Comparison of ENCODE assay signal across 26 mouse cellular contexts in genomic region chr1:125501964-125502517, GRCm38 (mm10). TPM values are rescaled to one million over a fixed set of nuclear protein-coding genes. Genes with fewer than 3 reads are reported as not detected.
DNase-seq lines count a peak whose midpoint lies in the region; ATAC-seq and TF ChIP-seq lines count a peak whose summit lies in the region.
"Had no signal": no experiment of that assay in that cellular context is flagged by ENCODE, and none has a peak within 500 bp of the region (broad histone marks: within the 10 kb centered on the region; RNA-seq: fewer than 3 reads in every experiment).

No protein-coding gene starts in this region.

- ATAC-seq in intestine, embryonic 15.5 days, result peak; percentile 36; the same call in 1 of the 2 replicates
- peak; percentile 54 for ATAC-seq in megakaryocyte, adult 5-6 weeks (ENCODE audit: poor library complexity, severe bottlenecking)
- ATAC-seq: forebrain, embryonic 16.5 days; hindbrain, embryonic 16.5 days; inflammation-experienced regulatory T-cells, adult 6 months; Patski had no signal

- no peaks in the 10 kb centered on the region for H3K36me3 ChIP-seq in intestine, embryonic 15.5 days
- H3K36me3 ChIP-seq: embryonic facial prominence, embryonic 10.5 days; embryonic facial prominence, embryonic 13.5 days; forebrain, embryonic 12.5 days; hindbrain, embryonic 13.5 days had no signal

- H3K4me3 ChIP-seq in intestine, embryonic 15.5 days (replicated peaks), result no peak overlapping the region
- H3K4me3 ChIP-seq in gastrocnemius, adult 2 months, result no peak overlapping the region
- H3K4me3 ChIP-seq: embryonic facial prominence, embryonic 10.5 days; embryonic facial prominence, embryonic 13.5 days; erythroblast, embryonic 14.5 days; forebrain, embryonic 12.5 days; hindbrain, embryonic 13.5 days had no signal

- intact Hi-C loops in gastrocnemius, adult 2 months (cut with DNase I), result no loop called here

- H3K4me2 ChIP-seq in intestine, embryonic 15.5 days (replicated peaks), result no peak overlapping the region
- H3K4me2 ChIP-seq: embryonic facial prominence, embryonic 13.5 days; forebrain, embryonic 12.5 days; heart, embryonic 11.5 days; hindbrain, embryonic 13.5 days had no signal

- WGBS in intestine, embryonic 15.5 days, result 85% methylated on average over 4 of the region's 4 CpGs

- no peak overlapping the region for H3K9ac ChIP-seq in intestine, embryonic 15.5 days
- H3K9ac ChIP-seq: embryonic facial prominence, embryonic 13.5 days; forebrain, embryonic 12.5 days; hindbrain, embryonic 13.5 days had no signal

- no peaks in the 10 kb centered on the region for H3K4me1 ChIP-seq in intestine, embryonic 15.5 days (replicated peaks)
- H3K4me1 ChIP-seq: embryonic facial prominence, embryonic 10.5 days; embryonic facial prominence, embryonic 13.5 days; forebrain, embryonic 12.5 days; hindbrain, embryonic 13.5 days had no signal

- H3K27ac ChIP-seq in intestine, embryonic 15.5 days, result no peak overlapping the region
- H3K27ac ChIP-seq in gastrocnemius, adult 2 months, result no peak overlapping the region
- H3K27ac ChIP-seq: embryonic facial prominence, embryonic 10.5 days; embryonic facial prominence, embryonic 13.5 days; forebrain, embryonic 12.5 days; hindbrain, embryonic 13.5 days had no signal

- no peaks in the 10 kb centered on the region for H3K27me3 ChIP-seq in intestine, embryonic 15.5 days (replicated peaks)
- H3K27me3 ChIP-seq: embryonic facial prominence, embryonic 13.5 days; forebrain, embryonic 12.5 days; hindbrain, embryonic 13.5 days; Patski had no signal

- no peak for TF ChIP-seq CTCF in gastrocnemius, adult 2 months (IDR thresholded peaks at IDR 0.05)

- peak; percentile 22 for DNase-seq in CD4-positive helper T cell, adult 2 months (ENCODE audit: low read depth, low spot score)
- no peak for DNase-seq in layer of hippocampus, adult 11-12 months (ENCODE audit: low spot score)
- DNase-seq in gastrocnemius, adult 2 months, result no peak
- no peak for DNase-seq in kidney, adult 11 months
- DNase-seq: adrenal gland, adult 2 months; adrenal gland, postnatal 14 days; cerebellum, adult 11 months; cerebellum, adult 8-10 months; cerebellum, postnatal 10 days; cerebellum, postnatal 36 days; embryo, embryonic 11 days; gastrocnemius, postnatal 14 days; heart, adult 11 months; kidney, adult 2 months had no signal

- no peaks in the 10 kb centered on the region for H3K9me3 ChIP-seq in intestine, embryonic 15.5 days
- H3K9me3 ChIP-seq: embryonic facial prominence, embryonic 10.5 days; embryonic facial prominence, embryonic 13.5 days; forebrain, embryonic 12.5 days had no signal

RNA-seq across cellular contexts. Expression of gene Slc35f5, which starts 58.4 kb away (rescaled TPM):
- 54.5 and 56.1 TPM in 2 replicates for polyA plus RNA-seq in intestine, embryonic 15.5 days (2015; fragmentation: Nextera tagmentation; extraction: Ambion mirVana)
- 13.0 and 14.5 TPM in 2 replicates for total RNA-seq in megakaryocyte, adult 5-6 weeks (2015)
- total RNA-seq in megakaryocyte, adult 5-6 weeks (2017), result 7.1 and 8.1 TPM in 2 replicates
- 10 to 100 TPM; 21.7 to 26.2 TPM for total RNA-seq in gastrocnemius, adult 2 months (2021)
- polyA plus RNA-seq: erythroblast, embryonic 14.5 days had no signal
